Comparison of ENCODE assay signal across 8 mouse cellular contexts in the genomic region with DNA sequence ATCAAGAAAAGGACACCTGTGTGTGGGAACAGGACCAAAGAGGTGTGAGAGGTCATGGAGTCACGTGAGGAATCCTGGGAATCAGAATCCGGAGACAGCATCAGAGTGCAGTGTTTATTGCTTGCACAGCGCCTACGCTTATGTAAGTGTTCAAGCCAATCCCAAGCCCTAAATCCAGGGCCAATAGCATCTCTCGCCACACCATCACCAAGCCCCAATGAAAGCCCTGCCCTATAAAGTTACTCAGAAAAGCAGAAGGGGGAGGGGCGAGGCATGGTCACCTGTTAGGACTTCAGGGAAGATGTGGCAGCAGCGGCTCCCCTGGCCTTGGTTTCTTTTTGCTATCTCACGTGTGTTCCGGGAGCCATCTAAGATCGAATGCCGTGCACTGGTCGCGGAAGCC. TPM values are rescaled to one million over a fixed set of nuclear protein-coding genes. Genes with fewer than 3 reads are reported as not detected.
A peak's percentile ranks its signal among the peaks of the same experiment; 100 is the strongest.
DNase-seq lines count a peak whose midpoint lies in the region; ATAC-seq and TF ChIP-seq lines count a peak whose summit lies in the region.

No protein-coding gene starts in this region.

- peak; percentile 42 for DNase-seq in adrenal gland, adult 2 months
- no peak for DNase-seq in adrenal gland, postnatal 4 days (ENCODE audit: low spot score in 2 of 2)
- DNase-seq in hindbrain, embryonic 11.5 days (ENCODE audit: low spot score), result peak; percentile 39

- no peaks in the 10 kb centered on the region for H3K27me3 ChIP-seq in hindbrain, embryonic 11.5 days (ENCODE audit: control insufficient read depth, insufficient read depth, low read length)
- H3K27me3 ChIP-seq in limb, embryonic 13.5 days, result no peaks in the 10 kb centered on the region
- H3K27me3 ChIP-seq in midbrain, embryonic 13.5 days, result no peaks in the 10 kb centered on the region
- no peaks in the 10 kb centered on the region for H3K27me3 ChIP-seq in stomach, embryonic 16.5 days (ENCODE audit: control insufficient read depth, insufficient read depth, low read length)

- WGBS in bone marrow, adult 2 months, result 18% methylated on average over 13 of the region's 13 CpGs
- WGBS in hindbrain, embryonic 11.5 days, result 17% methylated on average over 13 of the region's 13 CpGs
- WGBS in limb, embryonic 13.5 days, result 12% methylated on average over 13 of the region's 13 CpGs
- 17% methylated on average over 13 of the region's 13 CpGs for WGBS in midbrain, embryonic 13.5 days
- WGBS in stomach, embryonic 16.5 days, result 8% methylated on average over 13 of the region's 13 CpGs

- no peaks in the 10 kb centered on the region for H3K36me3 ChIP-seq in hindbrain, embryonic 11.5 days (ENCODE audit: control insufficient read depth, insufficient read depth, low read length)
- H3K36me3 ChIP-seq in limb, embryonic 13.5 days, result peaks cover under 1% of the 10 kb centered on the region; the same call in 1 of the 2 replicates
- H3K36me3 ChIP-seq in midbrain, embryonic 13.5 days, result no peaks in the 10 kb centered on the region
- no peaks in the 10 kb centered on the region for H3K36me3 ChIP-seq in stomach, embryonic 16.5 days (ENCODE audit: control insufficient read depth, insufficient read depth, low read length)

- peak overlapping the region; percentile 63 for H3K4me3 ChIP-seq in bone marrow, adult 2 months (replicated peaks; ENCODE audit: control insufficient read depth, low read depth, low read length)
- peak overlapping the region; percentile 24 for H3K4me3 ChIP-seq in embryonic fibroblast, embryonic 13.5 days (ENCODE audit: insufficient read depth, low read length)
- no peak overlapping the region for H3K4me3 ChIP-seq in hindbrain, embryonic 11.5 days (ENCODE audit: low read depth, low read length)
- peak overlapping the region; percentile 30 for H3K4me3 ChIP-seq in limb, embryonic 13.5 days
- peak overlapping the region; percentile 11; the same call in 1 of the 2 replicates for H3K4me3 ChIP-seq in midbrain, embryonic 13.5 days (replicated peaks)
- H3K4me3 ChIP-seq in stomach, embryonic 16.5 days (replicated peaks; ENCODE audit: low read length), result peak overlapping the region; percentile 34

- no peak for TF ChIP-seq CTCF in bone marrow, adult 2 months (IDR thresholded peaks at IDR 0.05; ENCODE audit: control insufficient read depth, insufficient read depth, low read length)
- no peak for TF ChIP-seq CTCF in embryonic fibroblast, embryonic 13.5 days (IDR thresholded peaks at IDR 0.05; ENCODE audit: borderline replicate concordance, insufficient read depth, low read length)

- no peak for TF ChIP-seq POLR2A in bone marrow, adult 2 months (IDR thresholded peaks at IDR 0.05; ENCODE audit: borderline replicate concordance, control insufficient read depth, low read depth, low read length)
- TF ChIP-seq POLR2A in embryonic fibroblast, embryonic 13.5 days (IDR thresholded peaks at IDR 0.05; ENCODE audit: low read depth, low read length), result no peak

- H3K9me3 ChIP-seq in hindbrain, embryonic 11.5 days (ENCODE audit: control insufficient read depth, low read length), result no peaks in the 10 kb centered on the region
- H3K9me3 ChIP-seq in limb, embryonic 13.5 days, result no peaks in the 10 kb centered on the region
- no peaks in the 10 kb centered on the region for H3K9me3 ChIP-seq in midbrain, embryonic 13.5 days
- H3K9me3 ChIP-seq in stomach, embryonic 16.5 days (replicated peaks; ENCODE audit: control insufficient read depth, low read length), result no peaks in the 10 kb centered on the region

- H3K4me2 ChIP-seq in hindbrain, embryonic 11.5 days (replicated peaks; ENCODE audit: low read depth, low read length), result 0 out of 2 replicates have a peak overlapping the region, but pooled peaks have one; percentile 9
- peak overlapping the region; percentile 59 for H3K4me2 ChIP-seq in limb, embryonic 13.5 days (replicated peaks)
- peak overlapping the region; percentile 44 for H3K4me2 ChIP-seq in midbrain, embryonic 13.5 days (replicated peaks)
- H3K4me2 ChIP-seq in stomach, embryonic 16.5 days (ENCODE audit: low read depth, low read length), result peak overlapping the region; percentile 54

- ATAC-seq in hindbrain, embryonic 11.5 days (ENCODE audit: low FRiP score), result no peak
- no peak for ATAC-seq in limb, embryonic 13.5 days (ENCODE audit: low FRiP score, low read depth)
- ATAC-seq in midbrain, embryonic 13.5 days, result no peak
- ATAC-seq in stomach, embryonic 16.5 days (ENCODE audit: insufficient read depth, low FRiP score), result peak; percentile 69

- peaks cover 3% of the 10 kb centered on the region; the same call in 1 of the 2 replicates for H3K4me1 ChIP-seq in bone marrow, adult 2 months (ENCODE audit: control insufficient read depth, insufficient read depth, low read length)
- H3K4me1 ChIP-seq in embryonic fibroblast, embryonic 13.5 days (ENCODE audit: control insufficient read depth, insufficient read depth, low read length), result peaks cover 2% of the 10 kb centered on the region; the same call in 1 of the 2 replicates
- H3K4me1 ChIP-seq in hindbrain, embryonic 11.5 days (replicated peaks; ENCODE audit: control insufficient read depth, insufficient read depth, low read length), result no peaks in the 10 kb centered on the region
- H3K4me1 ChIP-seq in limb, embryonic 13.5 days, result 0 out of 2 replicates have a peak, but pooled peaks cover 3% of the 10 kb centered on the region
- H3K4me1 ChIP-seq in midbrain, embryonic 13.5 days (replicated peaks), result peaks cover 11% of the 10 kb centered on the region
- H3K4me1 ChIP-seq in stomach, embryonic 16.5 days (ENCODE audit: control insufficient read depth, insufficient read depth, low read length), result no peaks in the 10 kb centered on the region

- H3K27ac ChIP-seq in bone marrow, adult 2 months (ENCODE audit: control insufficient read depth, insufficient read depth, low read depth, low read length, poor library complexity), result no peak overlapping the region
- no peak overlapping the region for H3K27ac ChIP-seq in embryonic fibroblast, embryonic 13.5 days (ENCODE audit: insufficient read depth, low read length)
- H3K27ac ChIP-seq in hindbrain, embryonic 11.5 days (ENCODE audit: low read depth, low read length), result no peak overlapping the region
- H3K27ac ChIP-seq in limb, embryonic 13.5 days, result no peak overlapping the region
- H3K27ac ChIP-seq in midbrain, embryonic 13.5 days, result no peak overlapping the region
- no peak overlapping the region for H3K27ac ChIP-seq in stomach, embryonic 16.5 days (ENCODE audit: low read length)

- H3K9ac ChIP-seq in hindbrain, embryonic 11.5 days (ENCODE audit: low read depth, low read length), result no peak overlapping the region
- no peak overlapping the region for H3K9ac ChIP-seq in limb, embryonic 13.5 days
- H3K9ac ChIP-seq in midbrain, embryonic 13.5 days (replicated peaks), result no peak overlapping the region
- 0 out of 2 replicates have a peak overlapping the region, but pooled peaks have one; percentile 37 for H3K9ac ChIP-seq in stomach, embryonic 16.5 days (ENCODE audit: low read length)

RNA-seq across cellular contexts. Expression of gene Rbx1, which starts 14.9 kb away (rescaled TPM):
- total RNA-seq in adrenal gland, adult 2 months (2021), result 100 to 1,000 TPM; 128 to 150 TPM
- polyA plus RNA-seq in adrenal gland, adult 2 months (2012; rRNA removed), result 13.8 and 16.8 TPM in 2 replicates
- total RNA-seq in adrenal gland, postnatal 4 days (2021), result 100 to 1,000 TPM; 154 to 155 TPM
- polyA plus RNA-seq in bone marrow, adult 2 months (2011; ENCODE audit: insufficient read depth, insufficient read length, low replicate concordance, missing spikeins), result 106 and 185 TPM in 2 replicates
- polyA plus RNA-seq in embryonic fibroblast, embryonic 13.5 days (2011; ENCODE audit: insufficient read length, low read depth, missing spikeins), result 129 and 132 TPM in 2 replicates
- polyA plus RNA-seq in hindbrain, embryonic 11.5 days (2014; fragmentation: Nextera tagmentation; extraction: Ambion mirVana), result 531 and 563 TPM in 2 replicates
- polyA plus RNA-seq in limb, embryonic 13.5 days (2015; fragmentation: Nextera tagmentation; extraction: Ambion mirVana), result 491 and 554 TPM in 2 replicates
- 511 and 563 TPM in 2 replicates for polyA plus RNA-seq in midbrain, embryonic 13.5 days (2015; fragmentation: Nextera tagmentation; extraction: Ambion mirVana)
- polyA plus RNA-seq in stomach, embryonic 16.5 days (2015; fragmentation: Nextera tagmentation; extraction: Ambion mirVana), result 417 and 432 TPM in 2 replicates

Comparison
In these comparisons a context has a peak if more than half of its experiments do, and no peak if none do; other contexts are left out.
1. DNase-seq: peak in adrenal gland, adult 2 months (single experiment) and hindbrain, embryonic 11.5 days (single experiment); none in adrenal gland, postnatal 4 days (0 of 2).
2. H3K4me2 ChIP-seq: peak in every context shown above with its lines; median percentile 59 in limb, embryonic 13.5 days; 54 in stomach, embryonic 16.5 days; 44 in midbrain, embryonic 13.5 days; 9 in hindbrain, embryonic 11.5 days.